Mouse (Mus musculus): Measurements from ENCODE around the gene Iqschfp. TPM values are rescaled to one million over a fixed set of nuclear protein-coding genes. Genes with fewer than 3 reads are reported as not detected.

The Iqschfp gene
- total and polyA plus RNA-seq, 2 experiments from 2014 or later, result 2.7 to 5.6 TPM

DNA sequence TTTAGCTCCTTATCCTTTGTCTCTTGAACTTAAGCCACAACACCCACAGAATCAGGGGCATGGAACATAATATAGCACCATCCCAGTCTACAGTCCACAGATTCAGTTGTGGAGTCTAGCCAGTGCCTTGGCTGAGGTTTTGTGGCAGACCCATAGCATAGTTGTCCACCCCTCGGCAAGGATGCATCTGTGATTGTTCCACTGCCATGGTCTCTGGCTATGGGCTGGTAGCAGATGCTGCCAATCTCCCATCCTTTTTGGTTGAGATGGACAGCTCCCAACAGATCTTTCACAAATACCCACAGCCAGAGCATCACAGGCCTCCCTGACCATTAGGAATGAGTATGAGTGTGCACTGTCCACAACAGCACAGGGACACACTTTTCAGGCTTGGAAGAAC, 5.9 kb upstream of the Iqschfp start:
- Histone ChIP-seq H3K27ac (no peak overlapping the region), H3K4me3 (ENCODE audit: low read length) (no peak overlapping the region), H3K9ac (replicated peaks; ENCODE audit: low read length) (no peak overlapping the region), H3K36me3 (ENCODE audit: insufficient read depth, low read length) (no peaks in the 10 kb centered on the region), H3K9me3 (ENCODE audit: low read length) (no peaks in the 10 kb centered on the region), H3K27me3 (ENCODE audit: insufficient read depth, low read length) (no peaks in the 10 kb centered on the region), H3K4me1 (ENCODE audit: insufficient read depth, low read length) (no peaks in the 10 kb centered on the region), H3K4me2 (ENCODE audit: low read depth, low read length) (no peak overlapping the region)
- WGBS, result 80% methylated on average over 1 of the region's 1 CpGs
- no peak for TF ChIP-seq CTCF (IDR thresholded peaks at IDR 0.05; ENCODE audit: low read depth)
- DNase-seq (ENCODE audit: low spot score), result no peak
- no peak for ATAC-seq

DNA sequence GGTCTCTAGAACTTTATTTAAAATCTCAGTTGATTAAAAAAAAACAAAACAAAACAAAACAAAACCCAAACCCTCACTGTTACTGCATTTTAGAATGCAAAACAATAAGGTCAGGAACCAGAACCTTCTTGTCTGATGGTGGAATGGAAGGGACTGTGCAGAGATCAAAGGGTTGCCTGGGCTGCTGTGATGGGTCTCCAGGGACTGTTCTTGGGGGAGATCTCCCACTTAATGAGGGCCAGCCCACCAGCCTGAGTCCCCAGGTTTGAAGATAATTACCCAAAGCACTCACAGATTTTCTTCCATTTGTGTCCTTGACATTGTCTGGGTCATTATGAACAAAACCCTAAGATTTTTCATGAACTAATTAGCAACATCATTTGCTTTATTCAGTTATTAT, 4.8 kb upstream of the Iqschfp start:
- Histone ChIP-seq H3K4me2 (ENCODE audit: low read depth, low read length) (no peak overlapping the region), H3K4me3 (ENCODE audit: low read length) (no peak overlapping the region), H3K9ac (replicated peaks; ENCODE audit: low read length) (no peak overlapping the region), H3K4me1 (ENCODE audit: insufficient read depth, low read length) (no peaks in the 10 kb centered on the region), H3K36me3 (ENCODE audit: insufficient read depth, low read length) (no peaks in the 10 kb centered on the region), H3K9me3 (ENCODE audit: low read length) (no peaks in the 10 kb centered on the region), H3K27me3 (ENCODE audit: insufficient read depth, low read length) (no peaks in the 10 kb centered on the region), H3K27ac (no peak overlapping the region)
- DNase-seq (ENCODE audit: low spot score), result no peak
- no peak for TF ChIP-seq CTCF (IDR thresholded peaks at IDR 0.05; ENCODE audit: low read depth)
- no peak for ATAC-seq

DNA sequence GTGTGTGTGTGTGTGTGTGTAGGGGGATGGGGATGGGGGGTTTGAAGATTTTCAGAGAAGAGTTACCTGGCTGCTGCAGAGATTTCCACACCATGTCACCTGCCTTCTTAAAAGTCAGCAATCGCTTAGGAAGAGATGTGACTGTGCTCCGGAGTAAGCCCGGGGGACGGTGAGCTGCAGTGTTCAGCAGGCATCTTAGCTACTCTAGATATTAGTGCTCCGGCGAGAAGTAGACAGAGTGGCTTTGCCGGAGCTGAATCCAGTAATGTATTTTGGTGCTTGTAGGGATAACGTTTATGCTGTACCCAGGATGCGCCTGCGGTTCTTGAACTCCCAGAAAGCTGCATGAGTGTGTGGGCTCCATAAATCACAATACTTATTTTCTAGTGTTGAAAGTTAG, 736 bp downstream of the Iqschfp start:
- H3K27me3 ChIP-seq (ENCODE audit: insufficient read depth, low read length), result no peaks in the 10 kb centered on the region
- H3K4me3 ChIP-seq (ENCODE audit: low read length), result peak overlapping the region; percentile 29
- peak overlapping the region; percentile 48 for H3K4me2 ChIP-seq (ENCODE audit: low read depth, low read length)
- no peak for TF ChIP-seq CTCF (IDR thresholded peaks at IDR 0.05; ENCODE audit: low read depth)
- H3K4me1 ChIP-seq (ENCODE audit: insufficient read depth, low read length), result no peaks in the 10 kb centered on the region
- H3K9me3 ChIP-seq (ENCODE audit: low read length), result no peaks in the 10 kb centered on the region
- H3K36me3 ChIP-seq (ENCODE audit: insufficient read depth, low read length), result no peaks in the 10 kb centered on the region
- H3K27ac ChIP-seq, result peak overlapping the region; percentile 27; the same call in 1 of the 2 replicates
- ATAC-seq (peak; percentile 68), DNase-seq (ENCODE audit: low spot score) (peak; percentile 46)
- 66% methylated on average over 10 of the region's 10 CpGs for WGBS
- peak overlapping the region; percentile 39; the same call in 1 of the 2 replicates for H3K9ac ChIP-seq (replicated peaks; ENCODE audit: low read length)

- Histone ChIP-seq H3K4me3 (ENCODE audit: low read length) (no peak overlapping the region), H3K4me1 (ENCODE audit: insufficient read depth, low read length) (no peaks in the 10 kb centered on the region), H3K9ac (replicated peaks; ENCODE audit: low read length) (no peak overlapping the region), H3K36me3 (ENCODE audit: insufficient read depth, low read length) (no peaks in the 10 kb centered on the region), H3K27ac (no peak overlapping the region), H3K9me3 (ENCODE audit: low read length) (no peaks in the 10 kb centered on the region), H3K4me2 (ENCODE audit: low read depth, low read length) (no peak overlapping the region), H3K27me3 (ENCODE audit: insufficient read depth, low read length) (no peaks in the 10 kb centered on the region)
- WGBS, result 82% methylated on average over 4 of the region's 4 CpGs
- ATAC-seq (no peak), DNase-seq (ENCODE audit: low spot score) (no peak)
- no peak for TF ChIP-seq CTCF (IDR thresholded peaks at IDR 0.05; ENCODE audit: low read depth)
These were observed 10.5 kb downstream of the Iqschfp start for GRCm38 (mm10) chr3:67902517-67902916.

DNA sequence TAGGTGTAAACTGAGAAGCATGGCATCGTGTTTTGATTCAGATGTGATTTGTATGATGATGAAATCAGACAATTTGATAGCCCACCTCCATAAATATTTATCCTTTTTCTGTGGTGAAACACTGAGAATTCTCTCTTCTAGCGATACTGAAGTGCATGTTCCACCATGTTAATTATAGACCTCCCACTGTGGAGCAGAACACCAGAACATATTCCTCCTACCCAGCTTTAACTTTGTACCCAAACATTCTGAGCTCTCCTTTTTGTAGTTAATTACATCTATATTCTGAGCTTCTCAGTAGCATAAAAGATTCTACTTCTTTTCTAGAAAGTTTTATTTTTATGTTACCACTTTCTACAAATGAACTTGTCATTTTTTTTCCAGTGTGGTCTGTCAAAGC, 16.6 kb downstream of the Iqschfp start:
- Histone ChIP-seq H3K27me3 (ENCODE audit: insufficient read depth, low read length) (no peaks in the 10 kb centered on the region), H3K9ac (replicated peaks; ENCODE audit: low read length) (no peak overlapping the region), H3K9me3 (ENCODE audit: low read length) (no peaks in the 10 kb centered on the region), H3K4me1 (ENCODE audit: insufficient read depth, low read length) (no peaks in the 10 kb centered on the region), H3K36me3 (ENCODE audit: insufficient read depth, low read length) (no peaks in the 10 kb centered on the region), H3K4me3 (ENCODE audit: low read length) (no peak overlapping the region), H3K27ac (no peak overlapping the region), H3K4me2 (ENCODE audit: low read depth, low read length) (no peak overlapping the region)
- no peak for TF ChIP-seq CTCF (IDR thresholded peaks at IDR 0.05; ENCODE audit: low read depth)
- 76% methylated on average over 2 of the region's 2 CpGs for WGBS
- no peak for ATAC-seq
- DNase-seq (ENCODE audit: low spot score), result no peak

DNA sequence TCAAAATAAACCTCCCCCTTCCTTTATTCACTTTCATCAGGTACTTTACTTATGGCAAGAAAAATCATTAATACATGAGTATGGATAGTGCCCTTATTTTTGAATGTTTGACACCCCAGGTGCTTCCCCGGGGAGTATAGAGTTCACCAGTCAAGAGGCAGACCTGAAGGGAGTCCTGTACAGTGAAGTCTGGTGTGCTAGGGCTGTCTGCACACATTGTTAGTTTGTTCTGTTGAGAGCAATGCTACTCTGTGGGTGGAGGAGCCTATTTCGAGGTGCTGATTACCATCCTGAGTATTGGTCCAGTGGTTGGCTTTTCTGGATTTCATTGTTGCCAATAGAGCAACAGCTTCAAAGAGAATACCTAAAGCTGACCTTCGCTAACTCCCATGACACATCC, 26.1 kb downstream of the Iqschfp start:
- DNase-seq (ENCODE audit: low spot score) (no peak), ATAC-seq (no peak)
- Histone ChIP-seq H3K9ac (replicated peaks; ENCODE audit: low read length) (no peak overlapping the region), H3K4me3 (ENCODE audit: low read length) (no peak overlapping the region), H3K36me3 (ENCODE audit: insufficient read depth, low read length) (no peaks in the 10 kb centered on the region), H3K4me1 (ENCODE audit: insufficient read depth, low read length) (no peaks in the 10 kb centered on the region), H3K27me3 (ENCODE audit: insufficient read depth, low read length) (no peaks in the 10 kb centered on the region), H3K27ac (no peak overlapping the region), H3K9me3 (ENCODE audit: low read length) (no peaks in the 10 kb centered on the region), H3K4me2 (ENCODE audit: low read depth, low read length) (no peak overlapping the region)
- no peak for TF ChIP-seq CTCF (IDR thresholded peaks at IDR 0.05; ENCODE audit: low read depth)
- 84% methylated on average over 3 of the region's 3 CpGs for WGBS

GRCm38 (mm10) chr3:67918634-67919259, 26.7 kb downstream of the Iqschfp start:
- WGBS, result 66% methylated on average over 8 of the region's 8 CpGs
- Histone ChIP-seq H3K36me3 (ENCODE audit: insufficient read depth, low read length) (no peaks in the 10 kb centered on the region), H3K4me1 (ENCODE audit: insufficient read depth, low read length) (no peaks in the 10 kb centered on the region), H3K4me2 (ENCODE audit: low read depth, low read length) (no peak overlapping the region), H3K27me3 (ENCODE audit: insufficient read depth, low read length) (no peaks in the 10 kb centered on the region), H3K9me3 (ENCODE audit: low read length) (no peaks in the 10 kb centered on the region), H3K9ac (replicated peaks; ENCODE audit: low read length) (no peak overlapping the region), H3K27ac (no peak overlapping the region), H3K4me3 (ENCODE audit: low read length) (no peak overlapping the region)
- DNase-seq (ENCODE audit: low spot score) (peak; percentile 9), ATAC-seq (no peak)
- TF ChIP-seq CTCF (IDR thresholded peaks at IDR 0.05; ENCODE audit: low read depth), result no peak
